Mouse (Mus musculus) MEL (cell line): ENCODE data around the gene St6galnac5. TPM values are rescaled to one million over a fixed set of nuclear protein-coding genes. Genes with fewer than 3 reads are reported as not detected.
A peak's percentile ranks its signal among the peaks of the same experiment; 100 is the strongest.

ENCODE experiments used
- DNase-seq: peaks from one replicate; pipeline ENCODE4 v3.0.0; 2011; ENCODE audit warnings: low read depth, low spot score
- H3K27ac ChIP-seq: 2 replicates; pipeline ENCODE4 v1.5.1; 2012; ENCODE audit warnings: low read depth, mild to moderate bottlenecking, control low read depth, low read length, moderate library complexity; ENCODE audit not compliant: control insufficient read depth
- H3K27me3 ChIP-seq, 2 experiments: fragments of 150-350 bp in 1 of 2; sonication (generic) in 1 of 2; 2 replicates each; pipeline ENCODE4 v1.6.1; 2012; ENCODE audit warnings: low read length in 2 of 2, mild to moderate bottlenecking in 2 of 2, improper control_type of control experiment in 1 of 2, moderate library complexity in 1 of 2; ENCODE audit not compliant: insufficient read depth in 2 of 2, control insufficient read depth in 1 of 2
- H3K36me3 ChIP-seq, 2 experiments: 2 replicates each; pipeline ENCODE4 v1.6.1; 2012 to 2014; ENCODE audit warnings: low read length in 2 of 2, improper control_type of control experiment in 1 of 2, inconsistent platforms in 1 of 2, mild to moderate bottlenecking in 1 of 2; ENCODE audit not compliant: insufficient read depth in 2 of 2, control insufficient read depth in 1 of 2
- H3K4me1 ChIP-seq, 2 experiments: fragments of 150-350 bp in 1 of 2; sonication (generic) in 1 of 2; 2 replicates each; pipeline ENCODE4 v1.6.1; 2012; ENCODE audit warnings: low read length in 2 of 2, improper control_type of control experiment in 1 of 2, mild to moderate bottlenecking in 1 of 2; ENCODE audit not compliant: insufficient read depth in 2 of 2, control insufficient read depth in 1 of 2
- H3K4me3 ChIP-seq, 2 experiments: fragments of 150-350 bp in 1 of 2; sonication (generic) in 1 of 2; 2 replicates each; pipeline ENCODE4 v1.5.1; 2012; ENCODE audit warnings: low read depth in 2 of 2, low read length in 2 of 2, mild to moderate bottlenecking in 2 of 2, moderate library complexity in 2 of 2, control low read depth in 1 of 2, improper control_type of control experiment in 1 of 2; ENCODE audit not compliant: control insufficient read depth in 1 of 2, insufficient read depth in 1 of 2
- H3K79me2 ChIP-seq: 2 replicates; pipeline ENCODE4 v1.6.1; 2012; ENCODE audit warnings: mild to moderate bottlenecking, low read length, moderate library complexity; ENCODE audit not compliant: control insufficient read depth, poor library complexity, insufficient read depth
- H3K9ac ChIP-seq: 2 replicates; pipeline ENCODE4 v1.6.1; 2012; ENCODE audit warnings: low read depth, mild to moderate bottlenecking, control low read depth, low read length, moderate library complexity; ENCODE audit not compliant: control insufficient read depth, poor library complexity, severe bottlenecking
- H3K9me3 ChIP-seq: fragments of 150-350 bp; sonication (generic); replicated peaks from 2 replicates; pipeline ENCODE4 v1.6.1; 2012; ENCODE audit warnings: mild to moderate bottlenecking, low read length, improper control_type of control experiment, moderate library complexity; ENCODE audit not compliant: insufficient read depth
- CTCF ChIP-seq, 3 experiments: IDR thresholded peaks in 2 of 3; conservative IDR thresholded peaks in 1 of 3; 2 replicates each; pipeline ENCODE4 v1.5.1; 2011 to 2012; ENCODE audit warnings: low read length in 3 of 3, low read depth in 2 of 3, mild to moderate bottlenecking in 2 of 3, improper control_type of control experiment in 1 of 3, inconsistent platforms in 1 of 3, mixed read lengths in 1 of 3, moderate library complexity in 1 of 3; ENCODE audit not compliant: control insufficient read depth in 1 of 3, insufficient read depth in 1 of 3, poor library complexity in 1 of 3, severe bottlenecking in 1 of 3
- ELF1 ChIP-seq: IDR thresholded peaks from 2 replicates; pipeline ENCODE4 v1.6.1; 2014; ENCODE audit warnings: low read depth, mild to moderate bottlenecking, inconsistent platforms, low read length, improper control_type of control experiment, moderate library complexity
- EP300 ChIP-seq, 2 experiments: IDR thresholded peaks; 2 replicates each; pipeline ENCODE4 v1.6.1; 2011; ENCODE audit warnings: improper control_type of control experiment in 2 of 2, low read length in 2 of 2, low read depth in 1 of 2, mild to moderate bottlenecking in 1 of 2
- ETS1 ChIP-seq: IDR thresholded peaks from 2 replicates; pipeline ENCODE4 v1.6.1; 2012; ENCODE audit warnings: low read depth, mild to moderate bottlenecking, inconsistent platforms, low read length, improper control_type of control experiment, moderate library complexity
- GATA1 ChIP-seq: IDR thresholded peaks from 2 replicates; pipeline ENCODE4 v1.6.1; 2011; ENCODE audit warnings: low read depth, low read length, improper control_type of control experiment
- JUND ChIP-seq: IDR thresholded peaks from 2 replicates; pipeline ENCODE4 v1.6.1; 2011; ENCODE audit warnings: low read depth, mild to moderate bottlenecking, improper control_type of control experiment, low read length
- KAT2A ChIP-seq: conservative IDR thresholded peaks from 2 replicates; pipeline ENCODE4 v1.6.1; 2012; ENCODE audit warnings: low read depth, low read length, improper control_type of control experiment, inconsistent platforms
- MAX ChIP-seq: IDR thresholded peaks from 2 replicates; pipeline ENCODE4 v1.6.1; 2011; ENCODE audit warnings: low read length, improper control_type of control experiment
- MXI1 ChIP-seq: IDR thresholded peaks from 2 replicates; pipeline ENCODE4 v1.6.1; 2011; ENCODE audit warnings: mild to moderate bottlenecking, low read depth, low read length, improper control_type of control experiment
- MYC ChIP-seq: IDR thresholded peaks from 2 replicates; pipeline ENCODE4 v1.6.1; 2011; ENCODE audit warnings: low read depth, mild to moderate bottlenecking, low read length, improper control_type of control experiment, moderate library complexity
- POLR2AphosphoS5 ChIP-seq: IDR thresholded peaks from 2 replicates; pipeline ENCODE4 v1.6.1; 2012; ENCODE audit warnings: low read depth, borderline replicate concordance, mild to moderate bottlenecking, inconsistent platforms, low read length, moderate library complexity, mixed read lengths
- RAD21 ChIP-seq: IDR thresholded peaks from 2 replicates; pipeline ENCODE4 v1.6.1; 2011; ENCODE audit warnings: mild to moderate bottlenecking, low read depth, low read length, improper control_type of control experiment
- SIN3A ChIP-seq: IDR thresholded peaks from 2 replicates; pipeline ENCODE4 v1.6.1; 2012; ENCODE audit warnings: low read length, improper control_type of control experiment, inconsistent platforms
- SMC3 ChIP-seq: IDR thresholded peaks from 2 replicates; pipeline ENCODE4 v1.6.1; 2011; ENCODE audit warnings: low read depth, low read length, improper control_type of control experiment
- USF1 ChIP-seq: IDR thresholded peaks from 2 replicates; pipeline ENCODE4 v1.6.1; 2014; ENCODE audit warnings: low read depth, mild to moderate bottlenecking, inconsistent platforms, low read length, improper control_type of control experiment, moderate library complexity
- ZC3H11A ChIP-seq: IDR thresholded peaks from 2 replicates; pipeline ENCODE4 v1.6.1; 2012; ENCODE audit warnings: low read depth, mild to moderate bottlenecking, inconsistent platforms, low read length, improper control_type of control experiment
- ZKSCAN1 ChIP-seq: IDR thresholded peaks from 2 replicates; pipeline ENCODE4 v1.6.1; 2012; ENCODE audit warnings: low read depth, mild to moderate bottlenecking, inconsistent platforms, low read length, improper control_type of control experiment, moderate library complexity
- polyA plus RNA-seq, 2 experiments: library from polyadenylated mRNA; stranded (reverse) in 1 of 2; unstranded in 1 of 2; fragments of >175 nt in 1 of 2; fragments of >200 nt in 1 of 2; gene quantifications; 2 replicates each; pipeline versions ENCODE4 v1.2.1 to v1.2.4; 2012; ENCODE audit warnings: low replicate concordance in 2 of 2, low read depth in 1 of 2; ENCODE audit not compliant: insufficient read length in 2 of 2, insufficient read depth in 1 of 2, missing spikeins in 1 of 2
- total RNA-seq: library from RNA; depleted of rRNA; stranded (reverse); fragments of 300-350 nt; gene quantifications from 2 replicates; pipeline ENCODE4 v1.2.3, GENCODE M21; 2012

St6galnac5 gene
- total and polyA plus RNA-seq, 3 experiments: not detected

GRCm38 (mm10) chr3:152894935-152895334, 87.1 kb downstream of the St6galnac5 start:
- peak; percentile 77 for DNase-seq
- no peak overlapping the region for H3K27ac ChIP-seq
- H3K27me3 ChIP-seq: no peaks in the 10 kb centered on the region

GRCm38 (mm10) chr3:152888116-152888515, 93.9 kb downstream of the St6galnac5 start:
- no peak for DNase-seq
- Histone ChIP-seq H3K27me3 (peaks cover 5 to 8% of the 10 kb centered on the region in 2 experiments), H3K27ac (no peak overlapping the region), H3K4me3 (no peak overlapping the region), H3K9me3 (no peaks in the 10 kb centered on the region), H3K9ac (no peak overlapping the region), H3K79me2 (no peaks in the 10 kb centered on the region), H3K36me3 (no peaks in the 10 kb centered on the region), H3K4me1 (no peaks in the 10 kb centered on the region)
- no peak for TF ChIP-seq ZC3H11A
- no peak for TF ChIP-seq USF1

More at GRCm38 (mm10) chr3:152894935-152895334, 87.1 kb downstream of the St6galnac5 start:
- H3K4me1 ChIP-seq: peaks cover 0 to 3% of the 10 kb centered on the region in 2 experiments; a peak in 1 of 4 replicates
- no peak overlapping the region for H3K9ac ChIP-seq
- H3K9me3 ChIP-seq: no peaks in the 10 kb centered on the region
- H3K4me3 ChIP-seq: no peak overlapping the region
- TF ChIP-seq USF1: no peak
- no peak for TF ChIP-seq POLR2AphosphoS5
- peak; percentile 55 for TF ChIP-seq MAX
- peak in 1 of 2 experiments; percentile 57; a peak in 2 of 4 replicates for TF ChIP-seq EP300 (IDR thresholded peaks at IDR 0.05; ENCODE audit: low read depth in 1 of 2, low read length in 2 of 2)
- 0 out of 2 replicates have a peak, but pooled peaks have one; percentile 63 for TF ChIP-seq MYC
- no peak for TF ChIP-seq ELF1
- TF ChIP-seq RAD21: no peak
- 0 out of 2 replicates have a peak, but pooled peaks have one; percentile 65 for TF ChIP-seq MXI1
- no peak for TF ChIP-seq KAT2A
- no peak for TF ChIP-seq ZKSCAN1
- no peak for TF ChIP-seq SMC3
- TF ChIP-seq GATA1: peak; percentile 30; the same call in 1 of the 2 replicates
- peak; percentile 37; the same call in 1 of the 2 replicates for TF ChIP-seq SIN3A
- TF ChIP-seq ETS1: 0 out of 2 replicates have a peak, but pooled peaks have one; percentile 12
- H3K79me2 ChIP-seq: no peaks in the 10 kb centered on the region
- peaks cover 0 to 5% of the 10 kb centered on the region in 2 experiments; a peak in 2 of 4 replicates for H3K36me3 ChIP-seq

- no peaks in the 10 kb centered on the region for H3K36me3 ChIP-seq
- TF ChIP-seq JUND (no peak), CTCF (IDR thresholded peaks at IDR 0.05 in 2 of 3, conservative IDR thresholded peaks at IDR 0.05 in 1 of 3; ENCODE audit: control insufficient read depth in 1 of 3, insufficient read depth in 1 of 3, low read depth in 2 of 3, low read length in 3 of 3, poor library complexity in 1 of 3, severe bottlenecking in 1 of 3) (peak in 1 of 3 experiments; percentile 0; a peak in 1 of 6 replicates)
- H3K9ac ChIP-seq: no peak overlapping the region
- no peaks in the 10 kb centered on the region for H3K9me3 ChIP-seq
- no peak overlapping the region for H3K4me3 ChIP-seq
- H3K27me3 ChIP-seq: peaks cover 8 to 16% of the 10 kb centered on the region in 2 experiments
- H3K27ac ChIP-seq: no peak overlapping the region
- no peaks in the 10 kb centered on the region for H3K4me1 ChIP-seq
- H3K79me2 ChIP-seq: no peaks in the 10 kb centered on the region
- DNase-seq: no peak
Measured at GRCm38 (mm10) chr3:152886749-152887148, 95.3 kb downstream of the St6galnac5 start.
